Mouse (Mus musculus) CD4-positive, CD25-positive, alpha-beta regulatory T cell (primary cell): ENCODE measurements around the gene Phka1. TPM values are rescaled to one million over a fixed set of nuclear protein-coding genes. Genes with fewer than 3 reads are reported as not detected.

Source experiments
- polyA plus RNA-seq: library from polyadenylated mRNA; unstranded; fragments of 100-300 nt; shearing (Covaris generic); gene quantifications from one replicate; pipeline ENCODE4 v1.2.1, GENCODE M21; 2017

The Phka1 gene
- polyA plus RNA-seq: not detected

GRCm38 (mm10) chrX:102643823-102644572 lies at the start of gene Phka1:
TSS of gene Phka1 (minus strand) at chrX:102644246.

DNA sequence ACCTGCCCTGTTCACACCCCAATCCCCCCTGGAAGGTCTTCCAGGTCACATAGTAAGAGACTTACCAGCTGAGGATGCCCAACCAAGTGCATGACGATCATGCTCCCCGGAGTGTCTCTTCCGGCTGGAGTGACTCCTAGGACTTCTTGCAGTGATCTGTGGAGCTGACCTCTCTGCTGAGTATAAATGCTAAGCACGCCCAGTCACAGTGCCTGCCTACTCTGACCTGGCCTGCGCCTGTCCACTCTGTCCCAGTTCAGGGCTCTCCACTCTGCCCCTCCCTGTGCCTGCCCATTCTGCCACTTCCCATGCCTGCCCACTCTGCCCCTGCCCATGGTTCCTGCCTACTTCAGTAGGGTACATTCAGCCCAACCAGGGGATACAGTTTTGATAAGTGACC lies 42.8 kb upstream of the Phka1 start, which contains the start of gene Gm3880:
Gene Gm3880, minus strand, starts transcription at position 101 of the 400 bp plus-strand sequence.

GRCm38 (mm10) chrX:102504644-102505481 lies 139.2 kb downstream of the Phka1 start, which contains the start of gene Hdac8:
TSS of gene Hdac8 (minus strand) at chrX:102505359.

Other genes starting within 250 kb of the Phka1 start
- gene Hdac8, start 138.9 kb downstream of the Phka1 start, polyA plus RNA-seq: 17.7 TPM
- not detected for gene Gm3880, start 42.7 kb upstream of the Phka1 start, polyA plus RNA-seq
- gene Gm9112, start 63.4 kb upstream of the Phka1 start, polyA plus RNA-seq: not detected
- not detected for gene Dmrtc1b, start 63.6 kb upstream of the Phka1 start, polyA plus RNA-seq
- not detected for gene Dmrtc1c1, start 158.7 kb upstream of the Phka1 start, polyA plus RNA-seq
- not detected for gene Dmrtc1c2, start 210.4 kb upstream of the Phka1 start, polyA plus RNA-seq
- gene 1700031F05Rik, start 223.7 kb upstream of the Phka1 start, polyA plus RNA-seq: not detected